Mouse (Mus musculus): ENCODE data around the gene Epx.

GRCm38 (mm10) chr11:87846968-87847600 is 28.3 kb downstream of the Epx start:
- no peak for TF ChIP-seq CTCF (conservative IDR thresholded peaks at IDR 0.05; ENCODE audit: low read length)
- TF ChIP-seq POU5F1 (IDR thresholded peaks at IDR 0.05; ENCODE audit: borderline replicate concordance, low read length) = no peak
- TF ChIP-seq NANOG (IDR thresholded peaks at IDR 0.05; ENCODE audit: borderline replicate concordance, low read length) = no peak

Measured in E14TG2a.4 (cell line).